Mouse (Mus musculus) thymus, adult 2 months (tissue): ENCODE measurements around the gene Nek2. TPM values are rescaled to one million over a fixed set of nuclear protein-coding genes. Genes with fewer than 3 reads are reported as not detected.

Experiments used
- DNase-seq: peaks from one replicate; pipeline ENCODE4 v3.0.0; 2021
- H3K27ac ChIP-seq: fragments of 200-500 bp; 2 replicates; pipeline ENCODE4 v1.5.1; 2012; ENCODE audit warnings: low read length, control low read depth; ENCODE audit not compliant: control insufficient read depth, insufficient read depth
- H3K27me3 ChIP-seq: fragments of 200-500 bp; 2 replicates; pipeline ENCODE4 v1.6.1; 2012; ENCODE audit warnings: mild to moderate bottlenecking, low read length, moderate library complexity, mixed read lengths; ENCODE audit not compliant: control insufficient read depth, insufficient read depth
- H3K36me3 ChIP-seq: fragments of 200-500 bp; 2 replicates; pipeline ENCODE4 v1.6.1; 2012; ENCODE audit warnings: mild to moderate bottlenecking, low read length, moderate library complexity; ENCODE audit not compliant: control insufficient read depth, insufficient read depth
- H3K4me1 ChIP-seq: fragments of 200-500 bp; replicated peaks from 2 replicates; pipeline ENCODE4 v1.6.1; 2012; ENCODE audit warnings: low read length; ENCODE audit not compliant: control insufficient read depth, insufficient read depth
- H3K4me3 ChIP-seq: fragments of 200-500 bp; 2 replicates; pipeline ENCODE4 v1.5.1; 2012; ENCODE audit warnings: mild to moderate bottlenecking, low read length, control low read depth, moderate library complexity; ENCODE audit not compliant: control insufficient read depth, insufficient read depth
- CTCF ChIP-seq: fragments of 200-500 bp; IDR thresholded peaks from 2 replicates; pipeline ENCODE4 v1.5.1; 2012; ENCODE audit warnings: mild to moderate bottlenecking, control low read depth, low read length, moderate library complexity, borderline replicate concordance; ENCODE audit not compliant: control insufficient read depth, poor library complexity, insufficient read depth; ENCODE audit errors: extremely low read depth
- POLR2A ChIP-seq: fragments of 200-500 bp; IDR thresholded peaks from 2 replicates; pipeline ENCODE4 v1.6.1; 2012; ENCODE audit warnings: mild to moderate bottlenecking, low read length, control low read depth, moderate library complexity; ENCODE audit not compliant: control insufficient read depth, poor library complexity, insufficient read depth; ENCODE audit errors: extremely low read depth
- WGBS: fragments of 180-500 bp; shearing (Covaris S2); methylation state at CpG from one replicate; pipeline ENCODE4 v1.1.7; 2018; 5-methylcytosine and 5-hydroxymethylcytosine counted together
- polyA plus RNA-seq: library from polyadenylated mRNA; depleted of rRNA; stranded (reverse); fragments of >200 nt; gene quantifications from 2 replicates; pipeline ENCODE4 v1.2.3, GENCODE M21; 2012; rRNA removed

Gene Nek2
- polyA plus RNA-seq, result 14.9 and 24.3 TPM in 2 replicates

DNA sequence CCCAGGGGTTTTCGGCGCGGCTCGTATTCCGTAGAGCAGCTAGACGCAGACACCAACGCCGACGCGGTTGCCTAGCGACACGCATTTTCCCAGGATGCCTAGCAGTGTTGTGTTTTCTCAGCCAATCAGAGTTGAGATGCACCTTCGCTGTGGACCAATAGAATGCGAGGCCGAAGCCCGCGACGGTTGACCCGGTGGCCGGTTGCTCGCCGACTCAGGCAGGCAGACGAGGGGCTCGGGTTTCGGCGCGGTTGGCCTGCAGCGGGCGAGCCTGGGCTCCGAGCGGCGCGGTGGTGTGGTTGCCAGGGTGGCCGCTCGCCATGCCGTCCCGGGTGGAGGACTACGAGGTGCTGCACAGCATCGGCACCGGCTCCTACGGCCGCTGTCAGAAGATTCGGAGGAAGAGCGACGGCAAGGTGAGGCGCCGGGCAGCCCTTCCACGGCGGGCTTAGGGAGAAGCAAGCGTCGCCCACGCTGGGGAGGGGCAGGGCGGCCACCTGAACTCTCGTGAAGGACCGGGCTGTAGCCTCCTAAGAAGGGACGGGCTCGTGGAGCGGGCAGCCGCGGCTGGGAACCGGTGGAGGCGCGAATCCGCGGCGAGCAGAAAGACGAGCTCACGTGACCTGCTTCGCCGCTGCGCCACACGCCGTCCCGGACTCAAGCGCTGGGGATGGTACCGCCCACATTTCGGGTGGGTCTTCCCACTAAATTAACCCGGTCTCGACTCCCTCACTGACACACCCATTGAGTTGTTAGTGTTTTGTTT, at the start of gene Nek2:
Nek2 (plus strand) TSS at position 119 of the 766 bp plus-strand sequence.
- 0 out of 2 replicates have a peak, but pooled peaks have one; percentile 23 for TF ChIP-seq CTCF
- TF ChIP-seq POLR2A, result peak; percentile 44
- peaks cover 4% of the 10 kb centered on the region for H3K4me1 ChIP-seq
- no peaks in the 10 kb centered on the region for H3K27me3 ChIP-seq
- H3K4me3 ChIP-seq, result peak within 1 kb of the TSS; percentile 76
- DNase-seq, result peak; percentile 95
- H3K27ac ChIP-seq, result no peak within 1 kb of the TSS
- H3K36me3 ChIP-seq, result peaks cover 4% of the 10 kb centered on the region; the same call in 1 of the 2 replicates
- under 1% methylated on average over 79 of the region's 79 CpGs for WGBS

DNA sequence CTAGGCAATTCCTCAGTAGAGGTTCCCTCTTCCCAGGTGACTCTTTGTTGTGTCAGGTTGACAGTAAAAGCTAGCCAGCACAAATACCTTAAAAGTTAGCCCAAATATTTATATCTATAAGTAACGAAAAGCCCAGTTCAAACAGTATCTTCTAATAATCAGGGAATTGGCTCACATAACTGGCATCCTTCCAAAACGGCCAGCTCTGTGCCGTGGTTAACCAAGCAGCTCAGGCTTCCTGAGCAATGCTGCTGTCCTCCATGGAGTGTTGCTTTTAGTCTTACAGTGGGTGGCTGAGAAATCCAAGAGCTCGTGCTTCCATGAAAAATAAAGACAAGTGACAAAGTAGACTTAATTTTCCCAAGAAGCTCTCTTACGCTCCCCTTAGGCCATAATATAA, 47.1 kb upstream of the Nek2 start:
- Histone ChIP-seq H3K27me3 (no peaks in the 10 kb centered on the region), H3K27ac (no peak overlapping the region), H3K4me1 (no peaks in the 10 kb centered on the region), H3K4me3 (no peak overlapping the region), H3K36me3 (peaks cover 17% of the 10 kb centered on the region)
- no peak for DNase-seq
- no peak for TF ChIP-seq CTCF
- no peak for TF ChIP-seq POLR2A
- WGBS, result 80% methylated on average over 5 of the region's 5 CpGs

DNA sequence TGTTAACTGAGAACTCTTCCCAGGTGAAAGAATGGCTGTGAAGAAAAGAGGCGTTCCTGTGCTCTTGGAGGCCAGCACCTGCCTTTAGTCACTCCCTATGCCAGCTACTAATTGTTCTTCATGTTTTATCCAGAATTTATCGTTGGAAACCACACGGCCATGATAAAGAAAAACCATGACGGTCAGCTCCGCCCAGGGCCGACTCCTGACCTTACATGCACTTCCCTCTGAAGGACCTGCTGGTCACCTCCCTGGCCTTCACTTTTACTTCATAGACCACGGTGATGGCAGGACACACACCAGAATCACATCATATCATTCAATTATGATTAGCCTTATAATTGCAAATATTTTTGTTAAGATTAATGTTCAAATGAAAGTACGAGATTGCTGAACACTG, 46.1 kb upstream of the Nek2 start:
- no peaks in the 10 kb centered on the region for H3K27me3 ChIP-seq
- peaks cover 20% of the 10 kb centered on the region for H3K36me3 ChIP-seq
- WGBS, result 97% methylated on average over 8 of the region's 8 CpGs
- no peak for DNase-seq
- no peak overlapping the region for H3K4me3 ChIP-seq
- no peaks in the 10 kb centered on the region for H3K4me1 ChIP-seq
- TF ChIP-seq CTCF, result no peak
- no peak for TF ChIP-seq POLR2A
- H3K27ac ChIP-seq, result no peak overlapping the region

DNA sequence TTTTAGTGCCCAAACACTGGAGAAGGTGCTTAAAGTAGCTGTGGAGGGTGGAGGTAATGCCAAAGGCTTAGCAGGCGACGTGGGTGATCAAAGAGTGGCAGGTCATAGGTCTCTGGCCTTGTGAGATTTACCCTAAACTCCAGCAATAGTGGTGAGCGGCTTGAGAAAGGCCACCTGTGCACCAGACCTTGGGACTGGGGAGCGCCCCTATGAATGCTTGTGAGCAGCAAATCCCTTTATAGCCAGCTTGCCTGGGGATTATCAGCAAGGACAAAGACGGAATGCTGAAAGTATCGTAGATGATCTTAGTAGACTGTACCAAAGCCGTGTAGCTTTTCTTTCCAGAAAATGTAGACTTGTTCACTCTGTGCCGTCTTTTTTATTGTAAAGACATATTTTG, 43.7 kb upstream of the Nek2 start:
- Histone ChIP-seq H3K27me3 (no peaks in the 10 kb centered on the region), H3K36me3 (peaks cover 17% of the 10 kb centered on the region), H3K4me1 (no peaks in the 10 kb centered on the region), H3K27ac (no peak overlapping the region), H3K4me3 (no peak overlapping the region)
- 99% methylated on average over 8 of the region's 8 CpGs for WGBS
- TF ChIP-seq POLR2A (no peak), CTCF (no peak)
- no peak for DNase-seq

DNA sequence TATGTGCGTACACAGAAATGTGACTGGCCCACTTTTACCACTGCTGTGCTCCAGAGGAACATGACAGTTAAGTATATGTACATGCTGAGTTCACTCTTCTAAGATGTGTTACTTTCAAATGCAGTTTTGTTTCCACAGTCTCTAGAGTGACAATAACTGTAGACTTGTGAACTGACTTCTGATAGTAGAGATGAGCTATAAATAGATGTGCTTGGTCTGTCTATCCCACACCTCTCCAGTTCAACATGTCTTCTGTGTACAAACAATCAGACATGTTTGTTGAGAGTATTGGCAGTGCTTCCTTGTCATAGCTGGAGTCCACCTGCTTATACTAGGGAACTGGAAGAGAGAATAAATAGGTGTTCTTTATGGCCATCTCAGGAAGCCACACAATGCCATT, 40.8 kb upstream of the Nek2 start:
- H3K36me3 ChIP-seq, result peaks cover 12% of the 10 kb centered on the region
- TF ChIP-seq CTCF (no peak), POLR2A (no peak)
- no peaks in the 10 kb centered on the region for H3K27me3 ChIP-seq
- H3K27ac ChIP-seq, result no peak overlapping the region
- no peak overlapping the region for H3K4me3 ChIP-seq
- 95% methylated on average over 1 of the region's 1 CpGs for WGBS
- H3K4me1 ChIP-seq, result no peaks in the 10 kb centered on the region
- DNase-seq, result no peak

DNA sequence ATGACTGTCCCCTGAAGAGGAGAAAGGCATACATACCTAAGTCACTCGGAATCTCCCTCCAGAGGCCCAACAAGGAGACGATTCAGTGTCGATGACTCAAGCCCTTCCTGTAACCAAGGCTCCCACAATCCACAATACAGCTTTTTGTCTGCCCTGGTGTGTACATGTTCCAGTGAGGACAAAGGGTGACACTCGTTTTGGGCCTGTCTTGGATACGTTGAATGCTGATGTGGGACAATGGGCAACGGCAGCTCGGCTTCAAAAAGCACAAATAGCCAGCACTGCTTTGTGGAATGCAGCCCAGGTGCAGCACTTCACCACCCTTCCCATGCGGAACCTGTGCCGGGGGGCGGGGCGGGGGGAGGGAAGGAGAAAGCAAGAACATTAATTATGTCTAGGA, 36.1 kb upstream of the Nek2 start:
- no peaks in the 10 kb centered on the region for H3K4me1 ChIP-seq
- H3K36me3 ChIP-seq, result 0 out of 2 replicates have a peak, but pooled peaks cover 1% of the 10 kb centered on the region
- no peak for DNase-seq
- 86% methylated on average over 11 of the region's 11 CpGs for WGBS
- TF ChIP-seq POLR2A (no peak), CTCF (no peak)
- H3K27me3 ChIP-seq, result no peaks in the 10 kb centered on the region
- H3K4me3 ChIP-seq, result no peak overlapping the region
- no peak overlapping the region for H3K27ac ChIP-seq
